Mouse (Mus musculus) heart, embryonic 11.5 days (tissue): ENCODE results near the gene Pla2g3. TPM values are rescaled to one million over a fixed set of nuclear protein-coding genes. Genes with fewer than 3 reads are reported as not detected.

Experiments used
- ATAC-seq: fragments of 200-750 bp; cut with Nextera tagmentation; replicated peaks from 2 replicates; pipeline ENCODE4 v1.8.0; 2017; ENCODE audit warnings: moderate library complexity; ENCODE audit not compliant: insufficient number of reproducible peaks, low FRiP score, low TSS enrichment
- H3K27ac ChIP-seq: fragments of 300-500 bp; sonication (generic); 2 replicates; pipeline ENCODE4 v1.5.1; 2014; ENCODE audit warnings: mild to moderate bottlenecking, low read depth, low read length
- H3K27me3 ChIP-seq: fragments of 300-500 bp; sonication (generic); 2 replicates; pipeline ENCODE4 v1.6.1; 2014; ENCODE audit warnings: mild to moderate bottlenecking, low read length, mixed read lengths; ENCODE audit not compliant: control insufficient read depth, insufficient read depth
- H3K36me3 ChIP-seq: fragments of 300-500 bp; sonication (generic); 2 replicates; pipeline ENCODE4 v1.6.1; 2014; ENCODE audit warnings: mild to moderate bottlenecking, low read length, moderate library complexity, mixed read lengths; ENCODE audit not compliant: control insufficient read depth, insufficient read depth
- H3K4me1 ChIP-seq: fragments of 300-500 bp; sonication (generic); 2 replicates; pipeline ENCODE4 v1.6.1; 2014; ENCODE audit warnings: low read length; ENCODE audit not compliant: control insufficient read depth, insufficient read depth
- H3K4me2 ChIP-seq: fragments of 300-500 bp; sonication (generic); 2 replicates; pipeline ENCODE4 v1.6.1; 2014; ENCODE audit warnings: mild to moderate bottlenecking, moderate library complexity
- H3K4me3 ChIP-seq: fragments of 300-500 bp; sonication (generic); 2 replicates; pipeline ENCODE4 v1.5.1; 2014; ENCODE audit warnings: low read depth, low read length
- H3K9ac ChIP-seq: fragments of 300-500 bp; sonication (generic); 2 replicates; pipeline ENCODE4 v1.6.1; 2014; ENCODE audit warnings: mild to moderate bottlenecking, low read depth, low read length, moderate library complexity
- H3K9me3 ChIP-seq: fragments of 300-500 bp; sonication (generic); replicated peaks from 2 replicates; pipeline ENCODE4 v1.6.1; 2016; ENCODE audit warnings: low read length; ENCODE audit not compliant: control insufficient read depth
- WGBS: fragments of 180-500 bp; shearing (Covaris S2); extraction: QIAGEN DNeasy Blood & Tissue Kit; methylation state at CpG from one replicate; pipeline ENCODE4 v1.1.7; 2014; ENCODE audit not compliant: insufficient replicate concordance; 5-methylcytosine and 5-hydroxymethylcytosine counted together
- polyA plus RNA-seq: library from polyadenylated mRNA; unstranded; fragments of >200 nt; fragmentation: Nextera tagmentation; extraction: Ambion mirVana; gene quantifications from 2 replicates; pipeline ENCODE4 v1.2.1, GENCODE M21; 2014

The Pla2g3 gene
- polyA plus RNA-seq, 1 experiment from 2014 or later = 0.26 TPM

GRCm38 (mm10) chr11:3526979-3527738 is 39.1 kb downstream of the Pla2g3 start:
- 0 out of 2 replicates have a peak, but pooled peaks have one; percentile 22 for ATAC-seq
- H3K4me2 ChIP-seq = peak overlapping the region; percentile 29; the same call in 1 of the 2 replicates
- H3K27ac ChIP-seq = peak overlapping the region; percentile 59; the same call in 1 of the 2 replicates
- no peaks in the 10 kb centered on the region for H3K27me3 ChIP-seq
- H3K36me3 ChIP-seq = peaks cover 45% of the 10 kb centered on the region
- H3K9me3 ChIP-seq = no peaks in the 10 kb centered on the region
- 84% methylated on average over 24 of the region's 24 CpGs for WGBS
- peaks cover 9% of the 10 kb centered on the region for H3K4me1 ChIP-seq
- no peak overlapping the region for H3K4me3 ChIP-seq
- peak overlapping the region; percentile 46; the same call in 1 of the 2 replicates for H3K9ac ChIP-seq

- WGBS = 75% methylated on average over 8 of the region's 8 CpGs
- peak overlapping the region; percentile 46; the same call in 1 of the 2 replicates for H3K9ac ChIP-seq
- H3K9me3 ChIP-seq = no peaks in the 10 kb centered on the region
- H3K27me3 ChIP-seq = no peaks in the 10 kb centered on the region
- H3K4me2 ChIP-seq = peak overlapping the region; percentile 29; the same call in 1 of the 2 replicates
- peaks cover 51% of the 10 kb centered on the region for H3K36me3 ChIP-seq
- H3K27ac ChIP-seq = peak overlapping the region; percentile 59; the same call in 1 of the 2 replicates
- no peak overlapping the region for H3K4me3 ChIP-seq
- peaks cover 9% of the 10 kb centered on the region for H3K4me1 ChIP-seq
- peak; percentile 43; the same call in 1 of the 2 replicates for ATAC-seq
These were observed 39.7 kb downstream of the Pla2g3 start for GRCm38 (mm10) chr11:3527766-3528165.

GRCm38 (mm10) chr11:3528208-3528607 is 40.1 kb downstream of the Pla2g3 start:
- peaks cover 9% of the 10 kb centered on the region for H3K4me1 ChIP-seq
- no peak overlapping the region for H3K9ac ChIP-seq
- H3K9me3 ChIP-seq = no peaks in the 10 kb centered on the region
- 86% methylated on average over 6 of the region's 6 CpGs for WGBS
- peaks cover 54% of the 10 kb centered on the region for H3K36me3 ChIP-seq
- H3K27ac ChIP-seq = no peak overlapping the region
- H3K4me2 ChIP-seq = no peak overlapping the region
- ATAC-seq = no peak
- no peaks in the 10 kb centered on the region for H3K27me3 ChIP-seq
- H3K4me3 ChIP-seq = no peak overlapping the region

GRCm38 (mm10) chr11:3529476-3530252 is 41.6 kb downstream of the Pla2g3 start:
- WGBS = 75% methylated on average over 20 of the region's 20 CpGs

GRCm38 (mm10) chr11:3530731-3531130 is 42.6 kb downstream of the Pla2g3 start:
- no peak overlapping the region for H3K27ac ChIP-seq
- no peak overlapping the region for H3K4me2 ChIP-seq
- H3K4me3 ChIP-seq = no peak overlapping the region
- H3K9ac ChIP-seq = no peak overlapping the region
- H3K4me1 ChIP-seq = peaks cover 14% of the 10 kb centered on the region
- no peaks in the 10 kb centered on the region for H3K9me3 ChIP-seq
- no peak for ATAC-seq
- H3K27me3 ChIP-seq = no peaks in the 10 kb centered on the region
- peaks cover 51% of the 10 kb centered on the region for H3K36me3 ChIP-seq
- WGBS = 81% methylated on average over 3 of the region's 3 CpGs

More at GRCm38 (mm10) chr11:3529476-3530252, 41.6 kb downstream of the Pla2g3 start:
- Histone ChIP-seq H3K9me3 (no peaks in the 10 kb centered on the region), H3K4me3 (no peak overlapping the region), H3K27me3 (no peaks in the 10 kb centered on the region), H3K4me2 (no peak overlapping the region), H3K4me1 (peaks cover 9% of the 10 kb centered on the region), H3K9ac (no peak overlapping the region), H3K27ac (no peak overlapping the region), H3K36me3 (peaks cover 53% of the 10 kb centered on the region)
- no peak for ATAC-seq

GRCm38 (mm10) chr11:3531634-3532033 is 43.5 kb downstream of the Pla2g3 start:
- 88% methylated on average over 6 of the region's 6 CpGs for WGBS
- Histone ChIP-seq H3K36me3 (peaks cover 45% of the 10 kb centered on the region), H3K9ac (no peak overlapping the region), H3K4me2 (no peak overlapping the region), H3K27ac (no peak overlapping the region), H3K4me1 (peaks cover 22% of the 10 kb centered on the region), H3K4me3 (no peak overlapping the region), H3K9me3 (no peaks in the 10 kb centered on the region), H3K27me3 (no peaks in the 10 kb centered on the region)
- ATAC-seq = no peak

GRCm38 (mm10) chr11:3532101-3532931 is 44.2 kb downstream of the Pla2g3 start:
- WGBS = 84% methylated on average over 16 of the region's 16 CpGs

GRCm38 (mm10) chr11:3533406-3533932 is 45.4 kb downstream of the Pla2g3 start:
- Histone ChIP-seq H3K4me2 (no peak overlapping the region), H3K4me3 (no peak overlapping the region), H3K27ac (no peak overlapping the region), H3K9me3 (no peaks in the 10 kb centered on the region), H3K9ac (no peak overlapping the region), H3K36me3 (peaks cover 43% of the 10 kb centered on the region), H3K27me3 (no peaks in the 10 kb centered on the region), H3K4me1 (peaks cover 27% of the 10 kb centered on the region)
- WGBS = 89% methylated on average over 17 of the region's 17 CpGs
- no peak for ATAC-seq

More at GRCm38 (mm10) chr11:3532101-3532931, 44.2 kb downstream of the Pla2g3 start:
- Histone ChIP-seq H3K9ac (no peak overlapping the region), H3K4me1 (peaks cover 21% of the 10 kb centered on the region), H3K4me2 (no peak overlapping the region), H3K4me3 (no peak overlapping the region), H3K36me3 (peaks cover 45% of the 10 kb centered on the region), H3K27ac (no peak overlapping the region), H3K9me3 (no peaks in the 10 kb centered on the region), H3K27me3 (no peaks in the 10 kb centered on the region)
- ATAC-seq = no peak
